Mouse (Mus musculus) lung, postnatal 0 days (tissue): Measurements from ENCODE around the gene Fam227b.

ENCODE experiments used
- CTCF ChIP-seq: IDR thresholded peaks from 2 replicates; pipeline ENCODE4 v1.5.1; 2016; ENCODE audit warnings: antibody characterized with exemption, mild to moderate bottlenecking
- EP300 ChIP-seq: IDR thresholded peaks from 2 replicates; pipeline ENCODE4 v1.6.1; 2016; ENCODE audit warnings: antibody characterized with exemption, mild to moderate bottlenecking, control low read depth

DNA sequence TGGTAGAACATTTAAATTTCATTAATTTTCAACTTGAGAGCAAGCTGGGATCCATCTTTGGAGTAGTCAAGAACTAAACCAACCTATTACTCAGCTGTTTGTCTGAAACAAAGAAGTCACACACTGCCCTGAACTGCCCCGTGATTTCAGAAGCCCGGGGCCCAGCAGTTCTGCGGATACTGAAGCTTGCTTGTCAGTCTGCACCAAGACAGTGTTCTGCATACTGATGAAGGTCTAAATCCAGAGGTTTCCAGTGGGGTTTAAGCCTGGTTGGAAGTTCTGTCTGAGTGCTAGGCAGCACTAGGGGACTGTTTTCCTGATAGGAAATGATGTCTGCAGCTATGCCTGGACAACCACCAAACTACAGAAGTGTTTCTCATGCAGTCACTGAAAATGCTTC, 109.1 kb downstream of the Fam227b start:
- TF ChIP-seq CTCF (no peak), EP300 (no peak)
